Mouse (Mus musculus) urinary bladder, postnatal 0 days (tissue): ENCODE data around the gene Zfp711. TPM values are rescaled to one million over a fixed set of nuclear protein-coding genes. Genes with fewer than 3 reads are reported as not detected.

Experiments
- polyA plus RNA-seq: library from polyadenylated mRNA; unstranded; fragments of >200 nt; fragmentation: Nextera tagmentation; extraction: Ambion mirVana; gene quantifications from 2 replicates; pipeline ENCODE4 v1.2.1, GENCODE M21; 2015

Zfp711 gene
- polyA plus RNA-seq = 2.8 and 3.3 TPM in 2 replicates

DNA sequence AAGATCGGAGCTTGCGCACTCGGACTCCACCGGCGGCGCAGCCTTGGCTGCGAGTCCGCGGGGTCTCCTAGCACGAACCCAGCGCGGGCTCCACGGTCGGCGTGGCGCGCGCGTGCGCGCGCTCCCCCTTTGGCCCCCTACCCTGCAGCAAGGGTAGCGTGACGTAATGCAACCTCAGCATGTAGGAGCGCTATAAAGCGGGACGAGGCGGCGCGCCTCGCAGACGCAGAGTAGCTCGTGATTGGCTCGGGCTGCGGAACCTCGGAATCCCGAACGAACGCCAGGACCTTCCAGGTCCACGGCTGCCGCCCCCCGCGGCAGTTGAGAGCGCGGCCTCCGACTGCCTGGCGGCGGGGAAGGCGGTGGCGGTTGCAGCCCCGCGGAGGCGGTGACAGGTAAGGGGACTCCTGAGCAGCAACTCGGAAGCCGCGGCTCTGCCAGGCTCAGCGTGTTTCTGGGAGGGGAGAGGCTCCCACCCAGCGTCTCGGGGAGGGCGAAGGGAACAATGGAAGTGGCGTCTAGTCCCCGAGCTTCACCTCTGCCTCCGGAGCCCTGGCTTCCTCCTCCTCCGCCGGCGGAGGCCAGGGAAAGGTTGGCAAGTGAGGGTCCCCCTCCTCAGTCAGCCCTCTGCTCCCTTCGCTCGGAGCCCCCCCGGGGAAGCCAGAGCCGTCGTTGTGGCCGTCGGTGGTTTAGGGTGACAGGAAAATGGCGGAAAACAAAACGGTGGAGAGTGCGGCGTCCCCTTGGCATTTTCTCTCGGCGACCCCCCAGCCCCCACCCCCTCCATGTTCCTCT, at the start of gene Zfp711:
Gene Zfp711, plus strand, starts transcription at position 16 of the 795 bp plus-strand sequence.

Other genes with a start within 250 kb of the Zfp711 start
- not detected in 2 replicates for gene Satl1, start 193.7 kb upstream of the Zfp711 start, polyA plus RNA-seq
- not detected in 2 replicates for gene 2010106E10Rik, start 105.3 kb upstream of the Zfp711 start, polyA plus RNA-seq
- 8.6 and 10.5 TPM in 2 replicates for gene Pof1b, start 98.1 kb downstream of the Zfp711 start, polyA plus RNA-seq